Mouse (Mus musculus) splenic B cell, adult 2 months (primary cell): ENCODE data around the gene Slc2a4.
"Not testable (repeated sequence)": the region's sequence is repeated elsewhere in the genome, so short reads cannot be mapped to it uniquely, and the experiment has no call there.

Experiments
- DNase-seq: peaks from one replicate; pipeline ENCODE4 v3.0.0-alpha.2; 2011; ENCODE audit warnings: low read depth, low spot score
- H3K27me3 ChIP-seq: 2 replicates; pipeline ENCODE4 v1.6.1; 2012; ENCODE audit warnings: mild to moderate bottlenecking, low read length, moderate library complexity, mixed read lengths; ENCODE audit not compliant: control insufficient read depth, poor library complexity, insufficient read depth, severe bottlenecking
- H3K36me3 ChIP-seq: 2 replicates; pipeline ENCODE4 v1.6.1; 2012; ENCODE audit warnings: mild to moderate bottlenecking, low read length, moderate library complexity, mixed read lengths; ENCODE audit not compliant: control insufficient read depth, poor library complexity, insufficient read depth, severe bottlenecking

Gene Slc2a4

GRCm38 (mm10) chr11:69922796-69923195 is 25.2 kb downstream of the Slc2a4 start:
- no peak for DNase-seq
- Histone ChIP-seq H3K36me3 (peaks cover 6% of the 10 kb centered on the region), H3K27me3 (no peaks in the 10 kb centered on the region)

- peak; percentile 51 for DNase-seq
- no peaks in the 10 kb centered on the region for H3K27me3 ChIP-seq
These were observed 25.8 kb downstream of the Slc2a4 start for GRCm38 (mm10) chr11:69922012-69922756.

GRCm38 (mm10) chr11:69921114-69922011 is 26.6 kb downstream of the Slc2a4 start, which contains the start of gene Eif5a:
Eif5a (minus strand) TSS chr11:69921958.
- peak; percentile 100 for DNase-seq
- no peaks in the 10 kb centered on the region for H3K27me3 ChIP-seq
- peaks cover 12% of the 10 kb centered on the region for H3K36me3 ChIP-seq

More at GRCm38 (mm10) chr11:69922012-69922756, 25.8 kb downstream of the Slc2a4 start:
- peaks cover 10% of the 10 kb centered on the region for H3K36me3 ChIP-seq

- Histone ChIP-seq H3K27me3 (no peaks in the 10 kb centered on the region), H3K36me3 (peaks cover 17% of the 10 kb centered on the region)
- peak; percentile 62 for DNase-seq
These were observed 27.5 kb downstream of the Slc2a4 start for GRCm38 (mm10) chr11:69920266-69921031.

GRCm38 (mm10) chr11:69919661-69920265 is 28.2 kb downstream of the Slc2a4 start:
- no peaks in the 10 kb centered on the region for H3K27me3 ChIP-seq
- peaks cover 23% of the 10 kb centered on the region for H3K36me3 ChIP-seq
- peak; percentile 92 for DNase-seq

- DNase-seq: no peak
- H3K36me3 ChIP-seq: peaks cover 23% of the 10 kb centered on the region
- no peaks in the 10 kb centered on the region for H3K27me3 ChIP-seq
These were observed 28.9 kb downstream of the Slc2a4 start for GRCm38 (mm10) chr11:69919053-69919452.

- peaks cover 23% of the 10 kb centered on the region for H3K36me3 ChIP-seq
- no peak for DNase-seq
- no peaks in the 10 kb centered on the region for H3K27me3 ChIP-seq
These were observed 29.9 kb downstream of the Slc2a4 start for GRCm38 (mm10) chr11:69918118-69918517.

GRCm38 (mm10) chr11:69917379-69917948 is 30.5 kb downstream of the Slc2a4 start:
- DNase-seq: no peak
- H3K27me3 ChIP-seq: no peaks in the 10 kb centered on the region
- H3K36me3 ChIP-seq: peaks cover 23% of the 10 kb centered on the region

- not testable (repeated sequence) for DNase-seq, H3K27me3 ChIP-seq
- peaks cover 23% of the 10 kb centered on the region for H3K36me3 ChIP-seq
These were observed 31.2 kb downstream of the Slc2a4 start for GRCm38 (mm10) chr11:69916652-69917378.

GRCm38 (mm10) chr11:69915667-69916627 is 32.0 kb downstream of the Slc2a4 start:
- Histone ChIP-seq H3K27me3 (no peaks in the 10 kb centered on the region), H3K36me3 (peaks cover 25% of the 10 kb centered on the region)
- no peak for DNase-seq

GRCm38 (mm10) chr11:69914917-69915430 is 33.0 kb downstream of the Slc2a4 start:
- Histone ChIP-seq H3K36me3 (peaks cover 25% of the 10 kb centered on the region), H3K27me3 (no peaks in the 10 kb centered on the region)
- no peak for DNase-seq

- Histone ChIP-seq H3K36me3 (peaks cover 25% of the 10 kb centered on the region), H3K27me3 (no peaks in the 10 kb centered on the region)
- DNase-seq: no peak
These were observed 33.6 kb downstream of the Slc2a4 start for GRCm38 (mm10) chr11:69914372-69914764.
